Mouse (Mus musculus) heart, adult 2 months (tissue): ENCODE data around the gene Cirbp. TPM values are rescaled to one million over a fixed set of nuclear protein-coding genes. Genes with fewer than 3 reads are reported as not detected.

ENCODE experiments used
- DNase-seq, 2 experiments: peaks; one replicate each; pipeline ENCODE4 v3.0.0; 2021
- H3K27ac ChIP-seq: fragments of 200-600 bp; 2 replicates; pipeline ENCODE4 v1.8.1; 2022
- H3K27me3 ChIP-seq: fragments of 200-500 bp; 2 replicates; pipeline ENCODE4 v1.6.1; 2012; ENCODE audit warnings: mild to moderate bottlenecking, low read length, inconsistent platforms, mixed read lengths; ENCODE audit not compliant: control insufficient read depth, insufficient read depth
- H3K36me3 ChIP-seq: fragments of 200-500 bp; 2 replicates; pipeline ENCODE4 v1.6.1; 2012; ENCODE audit warnings: low read length, inconsistent platforms; ENCODE audit not compliant: control insufficient read depth, insufficient read depth
- H3K4me1 ChIP-seq: fragments of 200-500 bp; 2 replicates; pipeline ENCODE4 v1.6.1; 2011; ENCODE audit warnings: low read length; ENCODE audit not compliant: control insufficient read depth, insufficient read depth
- H3K4me3 ChIP-seq: fragments of 200-600 bp; 2 replicates; pipeline ENCODE4 v1.8.1; 2022
- H3K79me2 ChIP-seq: fragments of 200-500 bp; replicated peaks from 2 replicates; pipeline ENCODE4 v1.6.1; 2012; ENCODE audit warnings: mild to moderate bottlenecking, inconsistent platforms, low read length, moderate library complexity, mixed read lengths; ENCODE audit not compliant: control insufficient read depth, insufficient read depth
- H3K9ac ChIP-seq: fragments of 200-500 bp; 2 replicates; pipeline ENCODE4 v1.6.1; 2012; ENCODE audit warnings: low read depth, mild to moderate bottlenecking, control low read depth, inconsistent platforms, low read length, mixed read lengths
- CTCF ChIP-seq: fragments of 200-600 bp; IDR thresholded peaks from 2 replicates; pipeline ENCODE4 v1.8.1; 2022; ENCODE audit warnings: antibody characterized with exemption, mild to moderate bottlenecking, moderate library complexity
- EP300 ChIP-seq: fragments of 200-500 bp; IDR thresholded peaks from 2 replicates; pipeline ENCODE4 v1.6.1; 2011; ENCODE audit warnings: low read depth, low read length, control low read depth; ENCODE audit not compliant: insufficient read depth
- POLR2A ChIP-seq: fragments of 200-500 bp; IDR thresholded peaks from 2 replicates; pipeline ENCODE4 v1.6.1; 2011; ENCODE audit warnings: mild to moderate bottlenecking, low read depth, low read length, control low read depth; ENCODE audit not compliant: insufficient read depth
- WGBS: fragments of 180-500 bp; shearing (Covaris S2); methylation state at CpG from one replicate; pipeline ENCODE4 v1.1.7; 2018; 5-methylcytosine and 5-hydroxymethylcytosine counted together
- intact Hi-C: fragments of 180-260 bp; cut with DNase I; formaldehyde crosslinking; loops from one replicate; pipeline ENCODE4 v1.15.1; 2025
- polyA plus RNA-seq: library from polyadenylated mRNA; depleted of rRNA; stranded (reverse); fragments of >200 nt; gene quantifications from 2 replicates; pipeline ENCODE4 v1.2.3, GENCODE M21; 2012
- total RNA-seq, 2 experiments: library from RNA; stranded (reverse); gene quantifications; 2 replicates each; pipeline ENCODE4 v1.2.3; 2021

Gene Cirbp
- total and polyA plus RNA-seq, 3 experiments = 34.2 to 85.8 (median 43.2) TPM

- Histone ChIP-seq H3K36me3 (no peaks in the 10 kb centered on the region), H3K27ac (no peak overlapping the region), H3K79me2 (peaks cover 4% of the 10 kb centered on the region), H3K27me3 (no peaks in the 10 kb centered on the region; the same call in 1 of the 2 replicates), H3K4me1 (peaks cover 18% of the 10 kb centered on the region), H3K9ac (no peak overlapping the region), H3K4me3 (peak overlapping the region; percentile 2; the same call in 1 of the 2 replicates)
- TF ChIP-seq CTCF (no peak), POLR2A (0 out of 2 replicates have a peak, but pooled peaks have one; percentile 16)
- 66% methylated on average over 7 of the region's 7 CpGs for WGBS
- DNase-seq = no peak
- intact Hi-C loops = loop anchor here (5.0 kb wide), 1 partner anchor 216 kb away; the partner anchor contains the start of gene Arid3a
Observed at GRCm38 (mm10) chr10:80143664-80144063, 22.1 kb upstream of the Cirbp start.

GRCm38 (mm10) chr10:80144159-80144558 lies 21.6 kb upstream of the Cirbp start:
- Histone ChIP-seq H3K27me3 (no peaks in the 10 kb centered on the region; the same call in 1 of the 2 replicates), H3K36me3 (no peaks in the 10 kb centered on the region), H3K27ac (no peak overlapping the region), H3K4me1 (peaks cover 18% of the 10 kb centered on the region), H3K9ac (no peak overlapping the region), H3K4me3 (no peak overlapping the region), H3K79me2 (peaks cover 4% of the 10 kb centered on the region)
- DNase-seq = no peak
- TF ChIP-seq POLR2A = no peak
- no peak for TF ChIP-seq EP300
- no peak for TF ChIP-seq CTCF
- WGBS = 73% methylated on average over 12 of the region's 12 CpGs
- intact Hi-C loops = loop anchor here (5.0 kb wide), 1 partner anchor 217 kb away; the partner anchor contains the start of gene Arid3a

- 65% methylated on average over 20 of the region's 20 CpGs for WGBS
- 0 out of 2 replicates have a peak overlapping the region, but pooled peaks have one; percentile 15 for H3K9ac ChIP-seq
- no peaks in the 10 kb centered on the region for H3K36me3 ChIP-seq
- TF ChIP-seq POLR2A (0 out of 2 replicates have a peak, but pooled peaks have one; percentile 5), EP300 (peak; percentile 94), CTCF (peak; percentile 96)
- no peaks in the 10 kb centered on the region for H3K27me3 ChIP-seq
- intact Hi-C loops = loop anchor here (1.0 to 5.0 kb wide), 2 partner anchors 20 to 218 kb away; partner anchors contain the start of genes Arid3a and Cirbp
- peaks cover 18% of the 10 kb centered on the region for H3K4me1 ChIP-seq
- no peak overlapping the region for H3K4me3 ChIP-seq
- peak; percentile 83 to 86 for DNase-seq
- peak overlapping the region; percentile 93 for H3K27ac ChIP-seq
- H3K79me2 ChIP-seq = peaks cover 4% of the 10 kb centered on the region
Observed at GRCm38 (mm10) chr10:80144864-80145838, 20.6 kb upstream of the Cirbp start.

GRCm38 (mm10) chr10:80145896-80146295 lies 19.9 kb upstream of the Cirbp start:
- Histone ChIP-seq H3K79me2 (peaks cover 4% of the 10 kb centered on the region), H3K27me3 (no peaks in the 10 kb centered on the region), H3K4me3 (no peak overlapping the region), H3K27ac (peak overlapping the region; percentile 93), H3K36me3 (no peaks in the 10 kb centered on the region), H3K4me1 (peaks cover 18% of the 10 kb centered on the region), H3K9ac (no peak overlapping the region)
- intact Hi-C loops = loop anchor here (1.0 to 2.0 kb wide), 2 partner anchors 19 to 79 kb away; partner anchors contain the start of gene Cirbp
- WGBS = 63% methylated on average over 6 of the region's 6 CpGs
- TF ChIP-seq CTCF (no peak), POLR2A (no peak), EP300 (no peak)
- peak; percentile 73 to 77 for DNase-seq

- intact Hi-C loops = loop anchor here (2.0 kb wide), 1 partner anchor 78 kb away; no protein-coding TSS in a partner anchor
- TF ChIP-seq CTCF (no peak), POLR2A (no peak; the same call in 1 of the 2 replicates), EP300 (peak; percentile 100)
- WGBS = 33% methylated on average over 4 of the region's 4 CpGs
- Histone ChIP-seq H3K4me3 (no peak overlapping the region), H3K4me1 (peaks cover 16% of the 10 kb centered on the region), H3K27ac (peak overlapping the region; percentile 93), H3K27me3 (no peaks in the 10 kb centered on the region), H3K9ac (peak overlapping the region; percentile 95), H3K79me2 (peaks cover 6% of the 10 kb centered on the region), H3K36me3 (no peaks in the 10 kb centered on the region)
- peak; percentile 69 to 79 for DNase-seq
Observed at GRCm38 (mm10) chr10:80146568-80147011, 19.2 kb upstream of the Cirbp start.
